Mouse (Mus musculus) liver, adult 2 months (tissue): ENCODE measurements around the gene Mzt1.

Experiments used
- CTCF ChIP-seq: fragments of 200-500 bp; IDR thresholded peaks from 2 replicates; pipeline ENCODE4 v1.5.1; 2011; ENCODE audit warnings: low read depth, low read length, control low read depth
- POLR2A ChIP-seq: fragments of 200-500 bp; IDR thresholded peaks from 2 replicates; pipeline ENCODE4 v1.6.1; 2011; ENCODE audit warnings: low read length, control low read depth; ENCODE audit not compliant: insufficient read depth; ENCODE audit errors: extremely low read depth

DNA sequence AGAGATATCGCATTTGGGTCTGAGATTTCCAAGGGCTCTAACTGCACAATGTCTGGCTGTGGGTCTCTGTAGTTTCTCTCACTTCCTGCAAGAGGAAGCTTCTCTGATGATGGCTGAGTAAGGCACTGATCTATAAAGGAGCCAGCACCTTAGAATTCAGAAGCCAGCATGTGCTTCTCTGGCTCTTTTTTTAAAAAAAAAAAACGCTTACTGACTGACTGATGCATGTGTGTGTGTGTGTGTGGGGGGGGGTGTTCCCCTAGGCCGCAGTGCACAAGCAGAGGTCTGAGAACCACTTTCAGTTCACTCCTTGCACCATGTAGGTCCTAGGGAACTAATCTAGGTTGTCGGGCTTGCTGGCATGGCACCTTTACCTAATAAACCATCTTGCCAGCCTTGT, 4.5 kb downstream of the Mzt1 start:
- TF ChIP-seq CTCF (no peak), POLR2A (no peak)
